Mouse (Mus musculus) kidney, adult 2 months (tissue): Measurements from ENCODE around the gene Mrpl34.

Source experiments
- CTCF ChIP-seq: fragments of 200-500 bp; conservative IDR thresholded peaks from 2 replicates; pipeline ENCODE4 v1.5.1; 2011; ENCODE audit warnings: low read depth, mild to moderate bottlenecking, control low read depth, low read length, moderate library complexity, mixed read lengths; ENCODE audit not compliant: insufficient read depth, insufficient read length
- POLR2A ChIP-seq: fragments of 200-500 bp; IDR thresholded peaks from one replicate; pipeline ENCODE4 v1.6.1; 2011; ENCODE audit warnings: low read depth, low read length, control low read depth

GRCm38 (mm10) chr8:71474785-71475701 is 10.3 kb downstream of the Mrpl34 start:
- TF ChIP-seq CTCF = no peak
- TF ChIP-seq POLR2A = no peak
